Mouse (Mus musculus) midbrain, embryonic 16.5 days (tissue): ENCODE data around the gene Hipk2. TPM values are rescaled to one million over a fixed set of nuclear protein-coding genes. Genes with fewer than 3 reads are reported as not detected.

Source experiments
- ATAC-seq: fragments of 200-750 bp; cut with Nextera tagmentation; 2 replicates; pipeline ENCODE4 v1.8.0; 2017; ENCODE audit warnings: moderate TSS enrichment
- H3K27ac ChIP-seq: fragments of 300-500 bp; sonication (generic); 2 replicates; pipeline ENCODE4 v1.5.1; 2014; ENCODE audit warnings: mild to moderate bottlenecking, low read length, mixed read lengths
- H3K27me3 ChIP-seq: fragments of 300-500 bp; sonication (generic); 2 replicates; pipeline ENCODE4 v1.6.1; 2014; ENCODE audit warnings: low read depth, low read length, mixed read lengths; ENCODE audit not compliant: control insufficient read depth, insufficient read depth
- H3K36me3 ChIP-seq: fragments of 300-500 bp; sonication (generic); 2 replicates; pipeline ENCODE4 v1.6.1; 2014; ENCODE audit warnings: mild to moderate bottlenecking, low read length, moderate library complexity, mixed read lengths; ENCODE audit not compliant: control insufficient read depth, insufficient read depth
- H3K4me1 ChIP-seq: fragments of 300-500 bp; sonication (generic); 2 replicates; pipeline ENCODE4 v1.6.1; 2014; ENCODE audit warnings: mild to moderate bottlenecking, low read length, mixed read lengths; ENCODE audit not compliant: control insufficient read depth, insufficient read depth
- H3K4me2 ChIP-seq: fragments of 300-500 bp; sonication (generic); 2 replicates; pipeline ENCODE4 v1.6.1; 2014; ENCODE audit warnings: mild to moderate bottlenecking, low read length, mixed read lengths
- H3K4me3 ChIP-seq: fragments of 300-500 bp; sonication (generic); 2 replicates; pipeline ENCODE4 v1.5.1; 2014; ENCODE audit warnings: low read depth, mild to moderate bottlenecking, low read length, moderate library complexity, mixed read lengths
- H3K9ac ChIP-seq: fragments of 300-500 bp; sonication (generic); 2 replicates; pipeline ENCODE4 v1.6.1; 2014; ENCODE audit warnings: low read depth, low read length, mixed read lengths
- H3K9me3 ChIP-seq: fragments of 300-500 bp; sonication (generic); replicated peaks from 2 replicates; pipeline ENCODE4 v1.6.1; 2014; ENCODE audit warnings: mild to moderate bottlenecking, low read length, mixed read lengths; ENCODE audit not compliant: control insufficient read depth, poor library complexity, severe bottlenecking
- WGBS: fragments of 180-500 bp; shearing (Covaris S2); extraction: QIAGEN DNeasy Blood & Tissue Kit; methylation state at CpG from one replicate; pipeline ENCODE4 v1.1.7; 2014; 5-methylcytosine and 5-hydroxymethylcytosine counted together
- polyA plus RNA-seq: library from polyadenylated mRNA; unstranded; fragments of >200 nt; fragmentation: Nextera tagmentation; extraction: Ambion mirVana; gene quantifications from 2 replicates; pipeline ENCODE4 v1.2.1, GENCODE M21; 2015

The Hipk2 gene
- polyA plus RNA-seq, 1 experiment from 2014 or later = 32.7 TPM

DNA sequence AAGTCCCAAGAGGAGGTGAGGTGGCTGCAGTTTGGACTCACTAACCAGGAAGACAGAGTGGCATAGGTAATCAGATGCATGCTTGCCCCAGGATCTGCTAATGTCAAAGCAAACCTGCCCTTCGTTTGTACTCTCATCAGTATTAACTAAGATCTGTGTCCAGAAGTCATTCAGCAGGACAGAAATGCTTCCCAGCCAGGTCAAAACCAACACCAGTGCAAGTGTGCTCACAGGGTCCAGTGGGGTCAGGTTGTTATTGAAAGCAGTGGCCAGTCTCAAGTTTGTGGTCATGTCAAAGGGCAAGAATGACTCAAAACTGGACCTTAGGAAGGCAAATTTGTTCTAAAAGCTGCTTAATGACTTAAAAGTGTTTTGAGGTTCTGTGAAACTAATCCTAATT is 9.6 kb downstream of the Hipk2 start:
- H3K27me3 ChIP-seq = no peaks in the 10 kb centered on the region
- H3K36me3 ChIP-seq = no peaks in the 10 kb centered on the region
- WGBS = 85% methylated on average over 1 of the region's 1 CpGs
- peaks cover 21% of the 10 kb centered on the region for H3K4me1 ChIP-seq
- no peaks in the 10 kb centered on the region for H3K9me3 ChIP-seq
- H3K4me3 ChIP-seq = no peak overlapping the region
- no peak overlapping the region for H3K4me2 ChIP-seq
- ATAC-seq = no peak
- no peak overlapping the region for H3K9ac ChIP-seq
- H3K27ac ChIP-seq = no peak overlapping the region

DNA sequence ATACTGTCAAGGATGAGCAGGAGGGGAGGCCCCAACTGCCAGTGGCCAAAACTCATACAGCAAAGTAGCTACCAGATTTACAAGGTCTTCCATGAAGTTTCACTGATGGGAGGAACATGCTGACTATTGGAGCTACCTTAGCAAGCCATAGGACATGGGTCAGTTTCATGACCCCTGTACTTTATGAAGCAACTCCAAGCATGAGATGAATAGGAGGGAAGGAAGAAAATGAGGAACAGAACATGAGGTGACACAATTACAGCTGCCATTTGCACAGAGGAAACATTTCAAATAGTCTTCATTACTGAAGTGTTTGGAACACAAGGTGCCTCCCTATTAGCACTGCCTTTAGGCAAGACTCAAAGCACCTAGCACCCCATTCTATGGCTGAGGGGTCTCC is 10.2 kb downstream of the Hipk2 start:
- Histone ChIP-seq H3K4me3 (no peak overlapping the region), H3K4me1 (peaks cover 16% of the 10 kb centered on the region), H3K9me3 (no peaks in the 10 kb centered on the region), H3K27ac (no peak overlapping the region), H3K9ac (no peak overlapping the region), H3K27me3 (no peaks in the 10 kb centered on the region), H3K4me2 (no peak overlapping the region), H3K36me3 (no peaks in the 10 kb centered on the region)
- ATAC-seq = no peak

DNA sequence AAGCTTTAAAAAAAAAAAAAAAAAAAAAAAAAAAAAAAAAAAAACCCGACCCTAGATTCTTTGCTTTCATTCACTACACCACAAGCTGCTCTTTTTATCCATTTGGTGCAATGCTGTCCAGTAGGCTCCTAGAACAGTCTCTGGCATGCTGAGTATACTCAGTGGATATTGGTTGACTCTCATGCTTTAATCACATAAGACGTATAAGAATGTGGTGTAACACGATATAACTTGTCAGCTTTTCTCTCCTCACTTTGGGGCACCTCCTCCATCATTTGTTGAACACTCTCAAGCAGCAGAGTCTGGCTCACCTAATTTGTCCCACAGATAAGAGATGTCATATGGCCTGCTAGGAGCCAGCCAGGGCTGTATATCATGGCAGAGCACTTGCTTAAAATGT is 12.4 kb downstream of the Hipk2 start:
- Histone ChIP-seq H3K27ac (no peak overlapping the region), H3K9me3 (no peaks in the 10 kb centered on the region), H3K4me3 (no peak overlapping the region), H3K36me3 (no peaks in the 10 kb centered on the region), H3K4me1 (peaks cover 10% of the 10 kb centered on the region), H3K4me2 (no peak overlapping the region), H3K27me3 (no peaks in the 10 kb centered on the region), H3K9ac (no peak overlapping the region)
- ATAC-seq = no peak
- WGBS = 41% methylated on average over 3 of the region's 3 CpGs

DNA sequence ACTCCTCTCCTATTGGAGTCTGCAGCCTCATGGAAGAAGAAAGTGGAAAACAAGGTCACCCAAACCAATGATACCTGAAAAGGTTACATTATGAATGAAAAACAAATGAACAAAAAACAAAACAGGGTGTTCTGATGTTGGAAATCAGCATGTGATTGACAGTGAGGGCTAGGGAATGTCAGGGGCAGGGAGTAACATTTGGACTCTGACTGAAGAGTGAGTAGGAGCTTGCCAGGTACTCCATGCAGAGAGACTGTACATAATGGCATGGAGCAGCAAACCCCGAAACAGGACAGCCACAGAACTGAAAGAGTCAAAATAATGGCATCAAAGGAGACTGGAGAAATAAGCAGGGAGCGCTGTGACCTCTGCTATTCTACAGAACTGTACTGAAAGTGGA is 15.7 kb downstream of the Hipk2 start:
- no peaks in the 10 kb centered on the region for H3K4me1 ChIP-seq
- 89% methylated on average over 2 of the region's 2 CpGs for WGBS
- no peak for ATAC-seq
- H3K27ac ChIP-seq = no peak overlapping the region
- no peaks in the 10 kb centered on the region for H3K27me3 ChIP-seq
- no peaks in the 10 kb centered on the region for H3K9me3 ChIP-seq
- no peak overlapping the region for H3K4me3 ChIP-seq
- no peak overlapping the region for H3K4me2 ChIP-seq
- no peaks in the 10 kb centered on the region for H3K36me3 ChIP-seq
- H3K9ac ChIP-seq = no peak overlapping the region

DNA sequence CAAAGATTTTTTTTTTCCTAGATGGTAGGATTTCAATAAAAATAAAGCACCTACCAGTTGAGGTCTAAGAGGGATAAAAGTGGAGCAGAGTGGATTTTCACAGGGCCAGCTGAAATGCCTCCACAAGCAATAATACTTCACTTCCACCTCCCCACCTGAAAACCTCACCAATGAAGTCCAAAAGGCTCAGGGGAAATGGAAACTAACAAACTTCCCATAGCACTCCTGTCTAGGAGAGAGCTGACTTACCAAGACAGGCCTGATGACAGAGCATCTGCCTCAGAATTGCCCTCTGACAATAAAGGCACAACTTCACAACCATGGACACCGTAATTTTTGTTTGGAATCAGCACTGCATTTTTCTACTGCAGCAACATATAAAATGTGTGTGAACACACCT is 16.1 kb downstream of the Hipk2 start:
- WGBS = 91% methylated on average over 1 of the region's 1 CpGs
- Histone ChIP-seq H3K4me3 (no peak overlapping the region), H3K27ac (no peak overlapping the region), H3K4me1 (no peaks in the 10 kb centered on the region), H3K36me3 (no peaks in the 10 kb centered on the region), H3K27me3 (no peaks in the 10 kb centered on the region), H3K9ac (no peak overlapping the region), H3K9me3 (no peaks in the 10 kb centered on the region), H3K4me2 (no peak overlapping the region)
- no peak for ATAC-seq

DNA sequence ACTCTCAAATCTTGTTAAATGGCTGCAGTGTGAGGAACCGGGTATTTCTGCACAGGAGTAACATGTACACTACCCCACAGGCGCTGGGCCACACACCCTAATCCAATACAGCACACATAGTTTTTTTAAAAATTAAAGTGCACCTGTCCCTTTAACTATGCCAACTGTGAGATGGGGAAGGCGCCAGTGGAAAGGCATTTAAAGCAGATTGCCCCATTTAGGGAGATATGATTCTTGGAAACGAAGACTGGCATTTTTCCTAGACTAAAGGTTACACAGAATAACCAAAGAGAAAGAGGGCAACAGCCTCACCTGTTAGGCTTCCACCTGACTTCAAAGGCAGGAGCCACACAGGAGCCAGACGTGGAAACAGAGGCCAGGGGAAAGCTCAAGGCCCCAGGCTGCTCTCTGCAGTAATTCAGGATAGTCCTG is 22.4 kb downstream of the Hipk2 start:
- H3K36me3 ChIP-seq = no peaks in the 10 kb centered on the region
- no peaks in the 10 kb centered on the region for H3K27me3 ChIP-seq
- no peak for ATAC-seq
- H3K4me1 ChIP-seq = peaks cover 39% of the 10 kb centered on the region
- WGBS = 65% methylated on average over 5 of the region's 5 CpGs
- H3K4me3 ChIP-seq = no peak overlapping the region
- H3K9me3 ChIP-seq = no peaks in the 10 kb centered on the region
- H3K9ac ChIP-seq = no peak overlapping the region
- H3K4me2 ChIP-seq = no peak overlapping the region
- H3K27ac ChIP-seq = no peak overlapping the region

DNA sequence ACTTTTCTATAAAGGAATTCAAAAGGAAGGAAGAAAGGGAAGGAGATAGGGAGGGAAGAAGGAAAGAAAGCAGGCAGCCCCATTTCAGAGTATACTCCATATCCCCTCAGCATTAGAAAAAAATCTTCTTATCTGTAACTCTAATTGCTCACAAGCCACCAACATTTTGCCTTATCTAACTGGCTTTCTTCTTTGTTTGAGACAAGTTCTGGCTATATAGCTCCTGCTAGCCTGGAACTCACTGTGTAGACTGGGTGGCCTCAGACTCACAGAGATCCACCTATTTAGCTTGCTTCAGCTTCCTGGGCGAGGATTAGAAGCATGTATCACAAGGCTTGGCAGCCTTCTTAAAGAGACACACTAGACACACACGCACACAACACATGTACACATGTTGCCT is 24.2 kb downstream of the Hipk2 start:
- Histone ChIP-seq H3K4me1 (peaks cover 53% of the 10 kb centered on the region), H3K9ac (no peak overlapping the region), H3K27me3 (no peaks in the 10 kb centered on the region), H3K27ac (no peak overlapping the region), H3K9me3 (no peaks in the 10 kb centered on the region), H3K36me3 (no peaks in the 10 kb centered on the region), H3K4me2 (no peak overlapping the region), H3K4me3 (no peak overlapping the region)
- WGBS = 87% methylated on average over 2 of the region's 2 CpGs
- ATAC-seq = no peak

DNA sequence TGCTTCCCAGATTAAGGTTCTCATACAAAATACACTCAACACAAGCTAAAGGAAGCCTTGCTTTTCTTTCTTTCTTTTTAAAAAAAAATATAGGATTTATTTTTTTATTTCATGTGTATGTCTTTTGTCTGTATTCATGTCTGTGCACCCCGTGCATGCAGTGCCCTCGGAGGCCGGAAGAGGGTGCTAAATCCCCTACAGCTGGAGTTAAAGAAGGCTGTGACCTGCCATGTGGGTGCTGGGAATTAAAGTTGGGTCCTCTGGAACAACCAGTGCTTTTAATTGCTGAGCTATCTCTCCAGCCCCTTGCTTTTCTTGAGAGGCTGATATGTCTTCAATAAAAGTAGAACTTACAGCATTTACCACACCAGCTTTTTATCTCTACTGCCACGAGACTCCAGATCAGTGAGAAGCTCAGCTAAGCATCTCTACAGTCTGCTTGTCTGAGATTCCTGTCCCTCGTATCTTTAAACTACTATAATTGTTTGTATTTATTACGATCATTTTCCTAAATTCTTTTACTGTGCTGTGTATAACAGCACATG is 25.2 kb downstream of the Hipk2 start:
- Histone ChIP-seq H3K4me1 (peaks cover 63% of the 10 kb centered on the region), H3K9ac (no peak overlapping the region)
- WGBS = 93% methylated on average over 6 of the region's 6 CpGs

DNA sequence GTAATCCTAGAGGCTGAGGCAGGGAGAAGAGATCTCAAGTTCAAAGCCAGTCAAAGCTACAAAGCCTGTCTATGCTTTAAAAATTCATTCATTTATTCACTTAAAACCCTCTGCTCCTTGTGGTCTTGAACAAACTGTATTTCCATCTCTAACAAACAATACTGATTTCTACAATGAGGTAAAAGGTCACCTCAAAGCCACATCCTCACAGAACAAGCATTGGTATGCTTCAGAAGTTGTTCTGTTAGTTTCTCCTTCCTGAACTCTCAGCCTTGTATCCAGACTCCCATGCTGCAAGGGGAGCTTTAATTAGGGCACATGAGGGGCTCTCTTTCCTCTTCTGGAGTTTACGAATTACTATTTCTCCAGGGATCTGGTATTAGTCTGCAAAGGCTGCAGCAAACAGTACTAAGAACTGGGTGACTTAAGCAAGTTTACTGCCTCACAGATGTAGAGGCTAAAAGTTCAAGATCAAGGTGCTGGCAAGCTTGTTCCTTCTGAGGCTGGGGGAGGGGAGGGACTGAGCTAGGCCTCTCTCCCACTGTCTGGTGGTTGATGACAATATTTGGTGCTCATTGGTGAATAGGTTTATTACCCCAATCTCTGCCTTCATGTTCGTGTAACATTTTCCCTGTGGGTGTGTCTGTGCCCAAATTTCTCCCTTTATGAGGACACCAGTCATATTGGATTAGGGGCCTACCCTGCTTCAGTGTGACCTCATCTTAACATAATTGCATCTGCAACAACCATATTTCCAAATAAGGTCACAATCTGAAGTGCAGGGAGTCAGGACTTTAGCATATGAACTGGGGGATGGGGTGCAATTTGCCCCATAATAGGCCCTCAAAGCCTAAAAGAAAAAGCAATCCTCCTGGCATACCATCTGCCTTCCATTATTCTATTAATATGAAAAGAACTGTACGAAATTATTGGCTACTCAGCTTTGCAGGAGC is 27.7 kb downstream of the Hipk2 start:
- WGBS = 34% methylated on average over 3 of the region's 3 CpGs
- no peak overlapping the region for H3K4me2 ChIP-seq
- no peaks in the 10 kb centered on the region for H3K27me3 ChIP-seq
- H3K36me3 ChIP-seq = no peaks in the 10 kb centered on the region
- no peak for ATAC-seq
- no peak overlapping the region for H3K4me3 ChIP-seq
- no peak overlapping the region for H3K27ac ChIP-seq
- no peak overlapping the region for H3K9ac ChIP-seq
- peaks cover 54% of the 10 kb centered on the region for H3K4me1 ChIP-seq
- no peaks in the 10 kb centered on the region for H3K9me3 ChIP-seq

More for the DNA sequence above, 25.2 kb downstream of the Hipk2 start:
- H3K9me3 ChIP-seq = no peaks in the 10 kb centered on the region
- no peak overlapping the region for H3K4me2 ChIP-seq
- ATAC-seq = no peak
- no peaks in the 10 kb centered on the region for H3K27me3 ChIP-seq
- H3K4me3 ChIP-seq = no peak overlapping the region
- no peaks in the 10 kb centered on the region for H3K36me3 ChIP-seq
- H3K27ac ChIP-seq = no peak overlapping the region
